Mouse (Mus musculus) hindbrain, embryonic 14.5 days (tissue): ENCODE measurements at regions not wholly inside any gene's neighbourhood (a gene's known extent, or its start where the extent isn't known, plus 50 kb on each side); places are given as distances from the start of the nearest gene placed in this dataset.

Source experiments
- ATAC-seq: fragments of 200-750 bp; cut with Nextera tagmentation; 2 replicates; pipeline ENCODE4 v1.8.0; 2017; ENCODE audit warnings: moderate number of reproducible peaks, mild to moderate bottlenecking, moderate TSS enrichment, moderate library complexity; ENCODE audit not compliant: low FRiP score
- DNase-seq: peaks from one replicate; pipeline ENCODE4 v3.0.0-alpha.2; 2015; ENCODE audit warnings: low spot score
- H3K27ac ChIP-seq: fragments of 300-500 bp; sonication (generic); 2 replicates; pipeline ENCODE4 v1.5.1; 2014; ENCODE audit warnings: mild to moderate bottlenecking, moderate library complexity
- H3K27me3 ChIP-seq: fragments of 300-500 bp; sonication (generic); 2 replicates; pipeline ENCODE4 v1.6.1; 2014; ENCODE audit warnings: mild to moderate bottlenecking, low read length, mixed read lengths; ENCODE audit not compliant: control insufficient read depth, insufficient read depth
- H3K36me3 ChIP-seq: fragments of 300-500 bp; sonication (generic); replicated peaks from 2 replicates; pipeline ENCODE4 v1.6.1; 2014; ENCODE audit not compliant: control insufficient read depth, insufficient read depth
- H3K4me1 ChIP-seq: fragments of 300-500 bp; sonication (generic); replicated peaks from 2 replicates; pipeline ENCODE4 v1.6.1; 2014; ENCODE audit warnings: antibody characterized with exemption, low read length, mixed read lengths; ENCODE audit not compliant: control insufficient read depth, insufficient read depth
- H3K4me2 ChIP-seq: fragments of 300-500 bp; sonication (generic); replicated peaks from 2 replicates; pipeline ENCODE4 v1.6.1; 2014; ENCODE audit warnings: mild to moderate bottlenecking, moderate library complexity
- H3K4me3 ChIP-seq: fragments of 300-500 bp; sonication (generic); replicated peaks from 2 replicates; pipeline ENCODE4 v1.5.1; 2014; ENCODE audit warnings: mild to moderate bottlenecking, low read length
- H3K9ac ChIP-seq: fragments of 300-500 bp; sonication (generic); 2 replicates; pipeline ENCODE4 v1.6.1; 2014
- H3K9me3 ChIP-seq: fragments of 300-500 bp; sonication (generic); 2 replicates; pipeline ENCODE4 v1.6.1; 2016; ENCODE audit warnings: low read length; ENCODE audit not compliant: control insufficient read depth
- WGBS: fragments of 180-500 bp; shearing (Covaris S2); extraction: QIAGEN DNeasy Blood & Tissue Kit; methylation state at CpG from one replicate; pipeline ENCODE4 v1.1.7; 2014; 5-methylcytosine and 5-hydroxymethylcytosine counted together

DNA sequence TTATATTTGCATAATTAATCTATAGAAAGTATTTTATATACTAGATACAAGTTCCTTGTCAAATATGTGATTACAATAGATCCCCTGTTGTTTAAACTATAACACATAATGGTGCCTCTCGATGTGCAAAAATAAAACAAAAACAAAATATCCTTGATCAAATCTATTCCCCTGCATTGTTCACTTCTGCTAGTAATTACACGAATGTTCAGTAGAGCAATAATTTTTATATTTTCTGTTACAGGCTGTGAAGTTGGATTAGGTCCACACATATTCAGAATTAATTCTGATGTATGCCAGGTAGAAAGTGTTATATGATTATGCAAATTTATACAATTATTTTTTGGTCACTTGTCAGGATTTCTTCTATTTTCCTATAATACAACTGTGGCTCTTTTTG is 415.9 kb downstream of the Slc22a22 start:
- H3K4me3 ChIP-seq = no peak overlapping the region
- no peak overlapping the region for H3K27ac ChIP-seq
- H3K4me2 ChIP-seq = no peak overlapping the region
- H3K9ac ChIP-seq = no peak overlapping the region
- DNase-seq (no peak), ATAC-seq (no peak)
- no peaks in the 10 kb centered on the region for H3K9me3 ChIP-seq
- no peaks in the 10 kb centered on the region for H3K36me3 ChIP-seq
- no peaks in the 10 kb centered on the region for H3K27me3 ChIP-seq
- H3K4me1 ChIP-seq = no peaks in the 10 kb centered on the region
- WGBS = 90% methylated on average over 2 of the region's 2 CpGs

DNA sequence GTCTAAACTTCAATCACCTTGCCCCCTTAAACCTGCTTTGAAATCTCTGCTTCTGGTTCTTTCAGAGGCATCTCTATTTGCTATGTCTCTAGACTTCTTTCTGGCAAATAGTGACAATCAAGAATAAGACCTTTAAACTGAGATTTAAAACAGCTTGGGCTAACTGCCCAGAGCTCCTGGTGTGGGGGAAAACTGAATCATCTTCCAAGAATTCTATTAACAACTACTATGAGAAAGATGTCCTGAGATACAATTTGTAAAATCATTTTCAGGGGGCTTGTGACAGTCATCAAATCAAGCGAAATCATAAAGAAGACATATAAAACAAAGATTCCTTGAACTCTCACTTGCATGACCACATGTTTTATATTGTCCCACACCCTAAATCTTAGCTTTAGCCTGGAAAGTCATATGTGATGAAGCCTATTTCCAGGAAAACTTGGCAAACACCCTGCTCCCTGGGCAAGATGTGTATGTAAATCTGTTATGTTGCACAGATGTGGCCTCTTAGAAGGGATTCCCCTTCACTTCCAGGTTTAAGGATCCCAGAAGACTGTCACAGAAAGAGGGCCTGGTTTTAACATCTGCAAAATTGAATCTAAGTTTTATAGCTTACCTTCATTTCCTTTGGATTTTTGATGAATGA is 417.8 kb downstream of the Slc22a22 start:
- no peaks in the 10 kb centered on the region for H3K9me3 ChIP-seq
- 100% methylated on average over 1 of the region's 1 CpGs for WGBS

DNA sequence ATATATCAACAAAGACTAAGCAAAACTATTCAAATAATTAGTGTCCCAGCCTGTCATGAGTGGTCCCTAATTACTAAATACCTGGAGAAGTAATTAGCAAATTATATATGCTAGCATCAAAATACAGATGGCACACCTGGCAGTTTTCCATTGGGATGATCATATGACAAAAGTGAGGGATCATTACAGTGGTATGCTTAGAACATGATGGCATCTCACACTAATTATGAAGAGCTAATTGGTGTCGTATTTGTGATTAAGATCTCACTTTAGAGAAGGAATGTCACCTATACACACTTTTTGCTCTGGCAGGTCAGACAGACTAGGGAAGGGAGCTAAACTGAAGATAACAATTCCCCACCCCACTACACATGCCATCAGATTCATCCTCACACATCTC is 425.1 kb downstream of the Slc22a22 start:
- no peaks in the 10 kb centered on the region for H3K4me1 ChIP-seq
- DNase-seq = no peak
- no peak for ATAC-seq
- H3K27me3 ChIP-seq = no peaks in the 10 kb centered on the region
- no peak overlapping the region for H3K27ac ChIP-seq
- 79% methylated on average over 1 of the region's 1 CpGs for WGBS
- H3K4me2 ChIP-seq = no peak overlapping the region
- no peak overlapping the region for H3K9ac ChIP-seq
- H3K36me3 ChIP-seq = no peaks in the 10 kb centered on the region
- H3K9me3 ChIP-seq = no peaks in the 10 kb centered on the region
- H3K4me3 ChIP-seq = no peak overlapping the region

More for the DNA sequence above, 417.8 kb downstream of the Slc22a22 start:
- Histone ChIP-seq H3K27ac (no peak overlapping the region), H3K36me3 (no peaks in the 10 kb centered on the region), H3K9ac (no peak overlapping the region), H3K4me2 (no peak overlapping the region), H3K27me3 (no peaks in the 10 kb centered on the region), H3K4me3 (no peak overlapping the region), H3K4me1 (no peaks in the 10 kb centered on the region)
- DNase-seq (no peak), ATAC-seq (no peak)

DNA sequence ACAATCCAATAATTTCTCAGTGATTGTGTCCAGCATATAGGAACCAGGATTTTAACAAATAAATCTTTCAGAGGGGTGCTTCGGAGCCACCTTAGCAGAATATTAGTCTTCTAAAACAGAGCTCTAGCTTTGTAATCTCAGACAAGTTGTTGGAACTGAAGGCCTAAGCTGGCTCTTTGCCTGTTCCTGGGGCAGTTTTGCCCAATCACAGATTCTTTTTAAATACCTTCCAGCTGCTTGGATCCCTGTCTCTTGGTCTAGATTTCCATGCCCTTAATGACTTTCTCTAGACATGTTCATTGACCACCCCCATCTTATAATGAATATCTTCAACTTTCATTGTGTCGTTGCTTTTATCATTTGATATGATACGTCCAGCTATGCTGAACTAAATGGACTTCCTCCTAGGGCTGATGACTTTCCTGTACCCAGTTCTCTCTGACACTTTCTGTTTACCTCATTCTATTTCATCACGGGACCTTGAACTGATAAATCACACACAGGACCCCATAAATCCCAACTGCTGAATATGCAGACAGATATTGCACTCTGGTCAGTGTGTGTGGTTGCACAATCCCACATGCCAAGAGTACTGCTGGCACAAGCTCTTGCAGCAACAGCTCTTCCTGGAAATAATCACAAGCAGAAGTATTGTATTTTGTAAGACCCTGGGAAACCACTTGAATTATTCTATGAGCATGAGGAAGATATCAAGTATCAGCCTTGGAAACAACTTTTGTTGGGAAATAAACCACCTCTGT is 440.4 kb downstream of the Slc22a22 start:
- no peaks in the 10 kb centered on the region for H3K36me3 ChIP-seq
- H3K4me1 ChIP-seq = no peaks in the 10 kb centered on the region
- no peak overlapping the region for H3K27ac ChIP-seq
- no peak overlapping the region for H3K4me2 ChIP-seq
- no peaks in the 10 kb centered on the region for H3K9me3 ChIP-seq
- H3K9ac ChIP-seq = no peak overlapping the region
- no peaks in the 10 kb centered on the region for H3K27me3 ChIP-seq
- ATAC-seq (no peak), DNase-seq (no peak)
- no peak overlapping the region for H3K4me3 ChIP-seq
- 90% methylated on average over 4 of the region's 4 CpGs for WGBS

DNA sequence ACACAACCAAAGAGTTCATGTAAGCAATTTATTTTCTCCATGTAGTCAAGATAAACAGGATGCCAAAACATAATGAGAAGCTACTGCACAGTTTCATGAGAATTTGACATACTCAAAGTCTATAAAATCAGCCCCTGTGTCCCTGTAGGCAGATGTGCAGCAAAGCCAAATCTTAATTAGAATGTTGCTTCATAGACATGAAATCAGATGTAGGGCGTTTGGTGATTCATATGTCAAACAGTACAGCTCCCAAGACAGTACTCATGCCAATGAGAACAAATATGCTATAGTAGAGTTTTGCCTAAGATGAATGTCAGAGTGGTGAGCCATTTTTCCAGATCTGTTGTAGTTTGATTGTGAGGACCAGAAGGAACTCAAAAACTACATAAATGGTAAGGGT is 444.4 kb downstream of the Slc22a22 start:
- H3K36me3 ChIP-seq = no peaks in the 10 kb centered on the region
- H3K27me3 ChIP-seq = no peaks in the 10 kb centered on the region
- DNase-seq (no peak), ATAC-seq (no peak)
- H3K4me1 ChIP-seq = no peaks in the 10 kb centered on the region
- H3K9me3 ChIP-seq = no peaks in the 10 kb centered on the region
- no peak overlapping the region for H3K4me3 ChIP-seq
- no peak overlapping the region for H3K27ac ChIP-seq
- no peak overlapping the region for H3K4me2 ChIP-seq
- H3K9ac ChIP-seq = no peak overlapping the region
- WGBS = 78% methylated on average over 1 of the region's 1 CpGs
